Mouse (Mus musculus): ENCODE results near the gene Arpc5l.

GRCm38 (mm10) chr2:38973701-38974100 is 31.4 kb upstream of the Arpc5l start:
- TF ChIP-seq CTCF (IDR thresholded peaks at IDR 0.05; ENCODE audit: extremely low read depth, insufficient read length, insufficient replicate concordance, low read depth, low read length) (no peak), POLR2A (IDR thresholded peaks at IDR 0.05; ENCODE audit: low read depth, low read length) (no peak)

Data from small intestine, adult 2 months (tissue).